Mouse (Mus musculus) cerebellum, postnatal 4 days (tissue): Measurements from ENCODE around the gene Noct.
"Not testable (repeated sequence)": the region's sequence is repeated elsewhere in the genome, so short reads cannot be mapped to it uniquely, and the experiment has no call there.

ENCODE experiments used
- DNase-seq, 2 experiments: peaks; one replicate each; pipeline ENCODE4 v3.0.0; 2022; ENCODE audit warnings: low spot score in 2 of 2, mixed read lengths in 1 of 2

Noct gene

DNA sequence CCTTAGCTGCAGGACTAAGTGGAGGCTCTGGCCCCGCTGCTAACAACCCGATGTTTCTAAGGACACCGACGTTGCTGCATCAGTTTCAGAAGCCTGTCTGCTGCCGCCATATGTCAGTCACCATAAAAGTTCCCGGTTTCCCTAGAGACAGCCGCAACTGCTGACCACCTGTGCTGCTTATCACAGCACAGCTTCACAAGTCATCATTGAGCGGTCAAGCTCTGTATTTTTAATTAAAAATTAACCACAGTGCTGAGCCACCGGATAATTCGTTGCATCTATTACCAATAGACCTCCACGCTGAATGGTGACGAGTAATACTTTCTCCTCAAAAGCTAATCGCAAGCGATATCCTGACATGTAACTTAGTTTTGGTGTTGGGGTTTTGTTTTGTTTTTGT is 19.4 kb upstream of the Noct start:
- DNase-seq, result no peak

DNA sequence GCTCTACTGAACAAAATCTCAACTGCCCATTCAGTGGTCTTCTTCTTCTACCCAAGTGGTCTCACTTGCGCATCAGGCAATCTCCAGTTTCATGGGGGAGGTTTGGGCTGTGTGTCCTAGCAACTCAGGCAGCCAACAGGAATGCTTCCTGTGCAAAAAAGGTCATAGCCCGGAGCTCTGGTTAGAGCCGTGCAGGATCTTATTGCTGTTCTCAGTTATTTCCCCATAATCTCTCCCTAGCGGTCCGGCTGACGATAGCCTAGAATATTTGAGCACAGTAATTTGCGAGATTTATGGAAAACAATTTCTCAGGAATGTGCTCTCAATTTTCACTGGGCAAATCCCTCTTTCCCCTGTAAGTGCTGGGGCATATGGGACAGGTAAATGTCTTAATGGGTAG is 17.7 kb upstream of the Noct start:
- DNase-seq, result no peak

DNA sequence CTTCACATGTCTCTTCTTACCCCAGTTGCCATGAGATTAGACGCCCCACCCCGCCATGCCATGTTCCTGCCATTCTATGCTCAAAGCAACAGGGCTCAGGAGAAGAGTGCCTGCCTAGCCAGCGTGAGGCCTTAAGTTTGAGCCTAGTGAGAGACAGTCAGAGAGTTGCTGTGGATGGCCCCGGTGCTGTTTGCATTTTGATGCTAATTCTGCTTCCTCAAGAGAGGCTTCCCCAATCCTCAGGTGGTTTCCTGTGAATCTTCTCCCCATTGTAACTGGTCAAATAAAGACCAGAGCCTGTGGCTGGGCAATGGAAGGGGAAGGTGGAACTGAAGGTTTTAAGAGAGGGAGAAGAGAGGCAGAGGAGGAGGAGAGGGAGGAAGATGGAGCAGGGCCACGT is 15.6 kb upstream of the Noct start:
- DNase-seq, result no peak

DNA sequence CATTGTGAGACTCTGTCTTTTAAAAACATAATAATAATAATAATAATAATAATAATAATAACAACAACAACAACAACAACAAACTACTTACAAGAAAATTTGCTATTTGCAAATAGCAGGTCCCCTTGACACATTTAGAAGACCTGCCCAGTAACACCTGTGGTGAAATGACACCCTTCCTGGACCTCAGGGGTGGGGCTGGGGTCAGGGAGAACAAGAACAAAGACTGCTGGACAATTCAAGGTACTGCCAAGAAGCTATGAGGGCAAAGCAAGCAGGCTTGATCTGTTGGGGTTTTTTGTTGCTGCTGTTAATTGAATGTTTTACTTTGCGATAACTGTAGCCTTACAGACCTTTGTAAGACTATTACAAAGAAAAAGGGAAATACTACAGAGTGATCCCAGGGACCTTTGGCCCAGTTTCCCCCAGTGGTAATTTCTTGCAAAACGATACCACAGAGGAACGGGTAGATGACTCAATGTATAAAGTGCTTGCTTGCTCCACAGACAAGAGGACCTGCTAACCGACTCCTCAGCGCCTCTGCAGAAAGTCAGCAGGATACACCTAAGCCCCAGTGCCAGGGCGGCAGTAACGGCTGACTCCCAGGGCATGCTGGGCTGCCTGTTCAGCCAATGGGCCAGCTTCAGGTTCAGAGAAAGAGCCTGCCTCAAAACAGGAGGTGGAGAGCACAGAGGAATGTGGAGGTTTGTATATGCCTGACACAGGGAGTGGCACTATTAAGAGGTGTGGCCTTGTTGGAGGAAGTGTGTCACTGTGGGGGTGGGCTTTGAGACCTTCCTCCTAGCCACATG is 14.5 kb upstream of the Noct start:
- DNase-seq, result no peak

DNA sequence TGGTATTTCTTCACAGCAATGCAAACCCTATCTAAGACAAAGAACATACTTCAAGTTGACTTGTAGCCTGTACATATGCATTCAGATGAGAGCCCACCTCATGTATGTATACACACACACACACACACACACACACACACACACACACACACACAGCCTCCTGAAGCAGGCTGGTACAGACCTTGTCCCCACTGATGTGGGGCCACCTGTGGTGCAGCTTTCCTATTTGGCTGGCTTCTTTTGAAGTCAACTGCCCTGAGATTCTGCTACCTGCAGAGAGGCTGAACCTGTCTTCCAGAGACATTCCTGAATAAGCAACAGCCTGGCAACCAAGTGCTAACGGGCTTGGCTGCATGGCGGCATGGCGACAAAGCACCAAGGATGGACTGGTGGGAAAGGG is 13.8 kb upstream of the Noct start:
- DNase-seq, result no peak

DNA sequence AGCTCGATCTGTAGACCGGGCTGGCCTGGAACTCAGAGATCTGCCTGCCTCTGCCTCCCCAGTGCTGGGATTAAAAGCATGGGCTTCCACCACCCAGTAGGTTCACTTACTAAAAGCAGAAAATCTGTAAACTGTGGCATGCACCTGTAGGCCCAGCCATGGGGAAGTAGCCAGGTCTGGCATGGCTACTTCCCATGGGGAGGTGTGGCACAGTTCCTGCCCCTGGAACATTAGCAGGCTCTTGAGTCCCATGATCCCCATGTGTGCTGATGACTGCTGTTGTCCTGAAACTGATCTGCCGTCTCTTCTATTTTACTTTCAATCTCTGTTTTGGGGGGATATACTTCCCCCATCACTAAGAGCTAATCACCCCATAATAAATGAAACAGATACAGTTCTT is 11.1 kb upstream of the Noct start:
- no peak for DNase-seq

DNA sequence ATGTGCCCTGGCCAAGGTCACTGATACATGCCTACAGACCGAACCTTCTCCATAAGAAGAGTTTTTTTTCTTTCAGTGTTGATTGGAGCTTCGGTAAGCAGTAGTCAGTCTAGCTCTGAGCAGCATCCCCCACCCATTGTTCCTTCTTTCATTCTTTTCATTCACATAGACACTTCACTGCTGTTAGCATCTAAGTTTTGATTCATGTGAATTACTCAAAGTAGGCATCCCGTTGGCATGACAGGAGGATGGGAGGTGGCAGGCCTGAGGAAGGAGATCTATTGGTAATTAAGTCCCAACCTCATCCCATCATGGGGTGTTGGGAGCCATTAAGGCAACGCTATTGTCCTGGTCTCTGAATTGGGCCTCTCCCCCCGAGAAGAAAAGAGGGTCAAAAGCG is 8.6 kb upstream of the Noct start:
- no peak for DNase-seq

DNA sequence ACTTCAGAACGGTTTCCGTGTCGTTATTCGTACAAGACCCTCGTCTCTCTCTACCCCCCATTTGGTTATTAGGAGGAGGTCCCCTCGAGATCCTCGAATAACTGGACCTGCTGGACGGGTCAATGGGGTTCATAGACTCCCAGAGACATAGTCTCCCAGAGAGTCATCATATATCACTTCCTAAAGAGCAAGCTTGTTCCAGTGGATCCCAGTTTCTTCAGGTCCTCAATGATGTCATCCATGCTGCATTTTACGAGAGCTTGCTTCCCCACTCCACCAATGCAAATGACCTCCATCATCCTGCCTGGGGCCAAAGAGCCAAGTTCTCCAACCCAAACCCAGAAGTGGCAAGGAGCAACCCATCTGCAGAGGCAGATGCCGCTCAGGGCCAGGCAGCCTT is 7.9 kb upstream of the Noct start:
- not testable (repeated sequence) for DNase-seq

DNA sequence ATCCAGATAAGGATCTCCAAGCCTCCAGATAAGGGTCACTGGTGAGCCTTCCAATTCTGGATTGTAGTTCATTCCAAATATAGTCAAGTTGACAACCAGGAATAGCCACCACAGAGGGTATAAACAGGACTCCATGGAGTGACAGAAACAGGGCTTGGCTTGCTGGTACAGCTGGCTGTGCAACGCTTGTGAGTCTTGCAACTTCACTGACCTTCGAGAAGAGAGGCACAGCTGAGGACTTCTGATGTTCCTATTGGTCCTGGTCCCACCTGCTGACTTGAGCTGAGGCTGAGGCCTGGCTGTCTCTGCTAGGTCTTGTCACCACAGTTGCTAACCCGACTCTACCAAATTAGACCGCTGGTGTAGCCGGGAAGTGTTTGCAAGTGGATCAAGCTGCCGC is 5.9 kb upstream of the Noct start:
- not testable (repeated sequence) for DNase-seq

DNA sequence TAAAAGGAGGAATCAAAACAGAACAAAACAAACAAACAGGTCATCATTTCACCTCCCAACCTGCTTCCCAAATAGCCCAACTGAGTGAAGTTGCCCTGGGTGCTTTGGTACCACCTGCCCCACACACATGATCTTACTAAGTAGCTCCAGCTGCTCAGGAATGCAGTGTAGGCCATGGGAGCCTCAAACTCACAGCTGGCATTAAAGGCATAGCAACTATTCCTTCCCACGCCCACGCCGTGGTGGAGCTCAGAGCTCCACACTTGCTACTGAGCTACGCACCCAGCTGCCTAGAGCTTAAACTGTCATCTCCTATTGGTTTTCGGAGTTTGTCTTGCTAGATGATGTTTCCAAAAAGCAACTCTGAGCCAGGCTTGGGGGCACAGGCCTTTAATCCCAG is 5.0 kb upstream of the Noct start:
- DNase-seq, result no peak

DNA sequence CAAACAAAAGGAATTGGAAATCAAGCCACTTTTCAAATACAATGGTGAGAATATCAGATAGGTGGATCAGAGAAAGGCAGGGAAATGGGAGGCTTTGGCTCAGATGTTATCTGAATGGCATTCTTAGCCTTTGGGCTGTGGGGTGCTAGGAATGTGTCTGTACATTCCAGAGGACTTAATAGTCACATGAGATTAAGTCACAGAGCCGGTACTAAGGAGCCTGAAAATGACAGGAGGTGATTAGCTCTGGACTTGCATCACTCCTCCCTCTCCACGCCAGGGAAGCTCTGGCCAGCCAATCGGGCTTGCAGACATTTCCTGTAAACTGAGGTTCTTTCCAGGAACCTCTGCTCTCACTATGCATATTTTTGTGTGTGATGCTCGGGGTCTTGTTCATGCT is 3.4 kb upstream of the Noct start:
- no peak for DNase-seq

DNA sequence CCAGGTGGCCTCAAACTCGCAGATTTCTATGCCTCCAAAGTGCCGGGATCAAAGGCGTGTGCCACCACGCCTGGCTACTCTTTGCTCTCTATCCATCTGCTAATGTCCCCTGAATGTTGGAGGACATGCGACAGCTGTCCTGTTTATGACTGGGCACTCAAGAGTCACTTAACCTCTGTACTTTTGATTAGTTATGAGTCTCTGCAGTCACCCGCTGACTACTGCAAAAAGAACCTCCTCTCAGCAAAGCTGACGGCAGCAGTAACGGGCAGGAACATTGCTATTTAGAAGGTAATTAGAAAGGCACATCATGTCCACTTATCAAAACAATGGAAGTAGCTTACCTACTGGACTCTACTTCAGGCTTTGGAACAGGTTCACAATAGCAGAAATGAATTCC is 2.4 kb upstream of the Noct start:
- no peak for DNase-seq

DNA sequence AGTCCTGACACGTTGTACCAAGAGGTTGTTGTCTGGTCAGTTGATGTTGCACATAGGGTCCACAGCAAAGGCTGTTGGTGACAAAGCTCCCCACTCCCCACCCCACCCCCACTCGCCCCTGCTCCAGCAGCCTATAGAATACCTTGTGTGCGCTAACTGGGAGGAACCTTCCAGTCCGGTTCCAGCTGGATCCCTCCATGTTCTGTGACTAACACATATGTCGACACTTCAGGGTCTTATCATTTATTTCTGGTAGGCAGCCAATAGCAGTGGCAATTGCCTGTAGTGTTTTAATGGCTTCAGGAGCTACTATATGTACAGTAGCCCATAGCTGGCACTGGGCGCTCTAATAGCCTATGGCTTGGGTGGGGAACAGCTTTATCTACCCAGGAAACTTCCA is 1.9 kb upstream of the Noct start:
- DNase-seq, result no peak

DNA sequence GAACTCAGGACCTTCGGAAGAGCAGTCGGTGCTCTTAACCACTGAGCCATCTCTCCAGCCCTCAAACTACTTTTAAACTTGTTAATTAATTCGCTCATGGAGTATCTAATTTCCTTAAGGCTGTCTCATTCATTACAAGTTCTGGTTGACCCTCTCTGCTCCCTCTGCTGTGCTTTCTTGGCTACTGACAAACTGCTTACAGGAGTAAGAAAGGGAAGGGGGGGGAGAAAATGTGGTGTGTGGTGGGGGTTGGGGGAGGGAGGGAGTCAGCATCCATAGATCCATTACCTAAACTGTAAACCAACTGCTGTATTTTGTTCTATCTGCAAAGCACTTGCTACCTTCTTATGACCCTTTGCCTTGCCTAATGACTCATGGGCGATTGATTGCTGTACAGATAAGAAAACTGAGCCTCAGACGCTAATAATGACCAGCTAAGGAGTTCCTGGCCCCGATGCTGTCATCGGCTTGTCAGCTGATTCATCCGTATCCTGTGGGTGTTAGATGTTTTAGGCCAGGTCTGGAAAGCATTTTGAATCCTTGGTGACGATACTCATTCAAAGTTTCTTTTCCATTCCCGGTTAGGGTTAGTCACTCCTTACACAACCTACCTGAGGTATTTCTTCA is 1.3 kb upstream of the Noct start:
- no peak for DNase-seq

DNA sequence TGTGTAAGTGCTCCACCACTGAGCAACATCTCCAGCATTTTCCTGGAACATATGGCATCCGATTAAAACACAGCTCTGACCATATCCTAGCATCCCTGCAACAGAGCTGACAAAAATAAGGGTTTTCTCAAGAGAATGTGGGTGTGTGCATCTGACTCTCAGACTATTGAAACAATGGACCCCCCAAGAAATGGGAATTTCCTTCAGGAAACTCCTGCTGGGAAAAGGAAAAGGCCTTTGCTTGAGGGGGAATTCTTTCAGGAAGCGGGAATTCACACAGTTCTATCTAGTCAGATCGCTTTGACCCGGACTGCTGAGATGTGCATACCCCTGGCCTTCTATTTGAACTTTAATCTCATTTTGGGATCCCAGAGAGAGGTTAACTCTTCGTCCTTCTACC is 691 bp upstream of the Noct start:
- no peak for DNase-seq

DNA sequence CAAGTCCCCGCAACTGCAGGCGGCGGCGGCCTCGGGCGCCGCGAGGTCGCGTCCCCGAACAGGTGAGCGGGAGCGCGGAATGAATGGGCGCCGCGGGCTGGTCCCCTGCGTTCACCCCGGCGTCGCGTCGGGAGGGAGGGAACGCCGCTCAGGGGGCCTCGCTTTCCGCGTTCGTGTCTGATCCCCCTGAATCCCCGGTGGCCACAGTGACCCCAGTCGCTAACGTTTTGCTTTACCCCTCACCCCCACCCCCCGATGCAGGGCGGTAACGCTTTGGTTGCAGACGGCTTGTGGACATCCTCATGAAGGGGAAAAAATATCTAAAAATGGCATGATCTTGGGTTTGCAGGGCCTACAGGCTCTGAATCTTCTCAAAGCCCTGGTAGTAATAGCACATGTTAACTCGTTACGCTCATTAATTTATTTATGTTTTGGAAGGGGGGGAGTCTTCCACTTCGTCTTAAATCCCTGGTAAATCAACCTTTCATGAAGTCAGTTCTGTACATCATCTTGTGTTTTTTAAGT is 1.0 kb downstream of the Noct start:
- no peak for DNase-seq

DNA sequence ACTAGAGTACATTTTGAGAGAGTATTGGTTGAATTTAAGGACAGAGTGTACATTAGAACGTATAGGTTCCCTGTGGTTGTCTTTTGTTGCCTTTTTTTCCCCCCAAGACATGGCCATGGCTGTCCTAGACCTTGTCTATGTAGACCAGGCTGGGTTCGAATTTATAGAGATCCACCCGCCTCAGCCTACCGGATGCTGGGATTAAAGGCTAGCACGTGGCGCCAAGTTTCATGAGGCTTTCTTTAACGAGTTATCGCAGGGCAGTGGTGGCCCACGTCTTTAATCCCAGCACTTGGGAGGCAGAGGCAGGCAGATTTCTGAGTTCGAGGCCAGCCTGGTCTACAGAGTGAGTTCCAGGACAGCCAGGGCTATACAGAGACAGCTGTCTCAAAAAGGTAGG is 1.7 kb downstream of the Noct start:
- no peak for DNase-seq

DNA sequence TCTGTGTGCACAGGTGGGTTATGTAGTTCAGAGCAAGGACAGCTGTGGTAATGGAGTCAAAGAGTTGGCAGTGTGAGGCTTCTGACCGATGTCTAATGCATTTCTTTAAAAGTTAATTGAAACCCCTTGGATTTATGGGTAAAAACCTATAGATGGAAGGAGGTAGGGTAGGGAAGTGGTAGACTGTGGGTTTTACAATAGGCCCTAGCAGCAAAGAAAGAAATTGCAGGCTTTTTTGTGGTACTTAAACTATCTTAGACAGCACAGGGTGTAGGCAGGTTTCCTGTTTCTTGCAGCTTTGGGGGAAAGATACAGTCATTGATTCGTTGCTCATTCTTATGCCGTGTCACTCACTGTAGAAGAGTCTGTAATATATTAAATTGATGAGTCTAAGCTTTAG is 2.4 kb downstream of the Noct start:
- DNase-seq, result no peak

DNA sequence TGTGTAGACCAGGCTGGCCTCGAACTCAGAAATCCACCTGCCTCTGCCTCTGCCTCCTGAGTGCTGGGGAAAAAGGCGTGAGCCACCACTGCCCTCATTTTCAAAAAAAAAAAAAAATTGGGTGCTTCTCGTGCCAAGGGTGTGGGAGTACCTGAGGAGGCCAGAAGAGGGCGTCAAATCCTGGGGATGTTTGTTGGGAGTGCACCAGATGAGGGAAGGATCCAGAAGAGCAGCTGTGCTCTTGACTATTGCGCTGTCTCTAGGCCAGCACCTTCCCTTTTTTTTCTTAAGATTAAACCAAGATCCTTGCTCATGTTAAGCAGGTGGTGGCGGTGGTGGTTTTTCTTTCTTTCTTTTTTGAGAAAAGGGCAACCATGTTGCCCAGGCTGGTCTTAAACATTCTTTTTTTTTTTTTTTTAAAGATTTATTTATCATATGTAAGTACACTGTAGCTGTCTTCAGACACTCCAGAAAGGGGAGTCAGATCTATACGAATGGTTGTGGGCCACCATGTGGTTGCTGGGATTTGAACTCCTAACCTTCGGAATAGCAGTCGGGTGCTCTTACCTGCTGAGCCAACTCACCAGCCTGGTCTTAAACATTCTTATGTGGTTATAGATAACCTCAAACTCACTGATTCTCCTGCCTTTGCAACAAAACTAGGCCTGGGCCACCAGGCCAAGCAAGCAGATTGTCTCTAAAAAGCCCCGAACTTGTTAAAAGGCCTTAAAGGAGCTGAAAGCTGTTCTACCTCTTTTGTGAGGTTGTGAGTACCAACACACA is 4.0 kb downstream of the Noct start:
- DNase-seq, result peak in 1 of 2 experiments; percentile 60

DNA sequence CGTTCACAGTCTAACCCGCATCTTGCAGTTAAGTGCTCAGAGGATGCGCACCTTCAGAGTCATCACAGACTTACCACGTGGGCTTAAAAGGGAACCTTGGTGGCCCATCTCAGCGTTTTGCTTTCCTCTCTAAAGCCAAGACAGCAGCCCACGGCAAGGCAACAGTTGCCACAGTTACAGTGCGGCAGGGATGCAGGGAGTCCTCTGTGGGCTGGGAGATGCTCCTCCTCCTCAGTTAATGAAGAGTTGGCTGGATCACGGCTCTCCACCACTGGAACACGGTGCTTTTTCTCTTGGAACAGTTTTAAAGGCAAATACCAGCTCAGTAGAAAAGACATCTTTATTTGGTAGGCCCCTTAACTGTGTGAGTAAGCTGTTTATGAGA is 4.6 kb downstream of the Noct start:
- no peak for DNase-seq

DNA sequence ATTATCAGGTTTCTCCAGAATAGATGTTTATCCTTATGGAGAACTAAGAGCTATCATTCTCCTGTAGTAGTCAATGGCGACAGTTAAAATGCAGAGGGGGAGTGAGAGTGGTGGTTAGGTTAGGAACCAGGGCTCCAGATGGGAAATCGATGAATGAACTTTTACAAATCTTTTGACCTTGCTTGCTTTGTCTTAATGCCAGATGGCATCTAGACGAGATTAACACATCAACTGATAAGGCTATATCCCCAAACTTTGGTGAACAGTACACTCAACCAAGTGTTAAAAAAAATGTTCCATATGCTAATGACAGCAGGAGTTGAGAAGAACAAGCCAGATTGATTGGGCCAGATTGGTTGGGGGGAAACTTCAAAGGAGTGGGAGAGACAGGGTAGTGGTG is 5.0 kb downstream of the Noct start:
- DNase-seq, result no peak

DNA sequence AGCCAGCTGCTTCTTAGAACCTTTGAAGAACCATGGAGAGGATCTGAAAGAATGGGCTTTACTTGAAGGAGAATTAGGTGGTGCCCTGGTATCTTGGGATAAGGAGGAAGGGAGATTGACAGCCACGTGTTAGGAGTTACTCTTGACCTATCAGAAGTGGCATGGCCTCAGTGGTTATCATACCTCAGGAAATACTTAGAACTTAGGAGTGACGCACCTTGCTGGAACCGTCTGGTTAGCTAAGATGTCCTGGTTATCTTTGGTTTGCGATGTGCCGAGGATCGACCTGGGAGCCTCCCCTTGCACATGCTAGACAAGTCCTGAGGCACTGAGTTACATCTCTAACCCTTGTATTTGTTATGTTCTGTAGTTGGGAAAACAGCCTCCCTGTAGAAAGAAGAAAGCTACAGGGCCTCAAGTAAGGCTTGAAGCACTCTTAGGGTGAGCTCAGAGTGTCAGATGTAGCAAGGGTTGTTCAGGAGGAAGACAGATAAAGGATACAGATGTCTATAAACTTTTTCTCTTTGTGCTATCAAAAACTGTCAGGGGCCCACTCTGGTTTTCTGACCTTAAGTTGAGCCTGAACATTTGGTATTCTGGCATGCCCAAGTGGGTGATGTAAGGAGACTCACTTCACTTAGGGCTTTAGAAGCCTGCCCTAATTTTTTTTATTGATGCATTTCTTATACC is 6.0 kb downstream of the Noct start:
- no peak for DNase-seq
